In genomic region chr13:21171156-21171530, GRCm38 (mm10) we compare ENCODE assay signal across 9 mouse cellular contexts. TPM values are rescaled to one million over a fixed set of nuclear protein-coding genes. Genes with fewer than 3 reads are reported as not detected.
DNase-seq lines count a peak whose midpoint lies in the region; ATAC-seq and TF ChIP-seq lines count a peak whose summit lies in the region.
"Had no signal": no experiment of that assay in that cellular context is flagged by ENCODE, and none has a peak within 500 bp of the region (broad histone marks: within the 10 kb centered on the region; RNA-seq: fewer than 3 reads in every experiment).

No protein-coding gene starts in this region.

- no peaks in the 10 kb centered on the region for H3K9me3 ChIP-seq in kidney, embryonic 16.5 days (ENCODE audit: low read length)
- no peaks in the 10 kb centered on the region for H3K9me3 ChIP-seq in forebrain, embryonic 13.5 days (replicated peaks)
- H3K9me3 ChIP-seq in liver, embryonic 12.5 days (replicated peaks) = no peaks in the 10 kb centered on the region
- no peaks in the 10 kb centered on the region for H3K9me3 ChIP-seq in stomach, postnatal 0 days (ENCODE audit: control insufficient read depth, low read length)

- 7% methylated on average over 15 of the region's 15 CpGs for WGBS in kidney, embryonic 16.5 days
- 5% methylated on average over 15 of the region's 15 CpGs for WGBS in forebrain, embryonic 13.5 days
- WGBS in liver, embryonic 12.5 days (ENCODE audit: insufficient replicate concordance) = 19% methylated on average over 15 of the region's 15 CpGs
- 16% methylated on average over 15 of the region's 15 CpGs for WGBS in stomach, postnatal 0 days

- no peaks in the 10 kb centered on the region for H3K36me3 ChIP-seq in kidney, embryonic 16.5 days (ENCODE audit: insufficient read depth, low read length)
- no peaks in the 10 kb centered on the region for H3K36me3 ChIP-seq in forebrain, embryonic 13.5 days (ENCODE audit: poor library complexity, severe bottlenecking)
- no peaks in the 10 kb centered on the region for H3K36me3 ChIP-seq in liver, embryonic 12.5 days
- H3K36me3 ChIP-seq in stomach, postnatal 0 days (ENCODE audit: control insufficient read depth, insufficient read depth, low read length) = no peaks in the 10 kb centered on the region

- peaks cover 14% of the 10 kb centered on the region; the same call in 1 of the 2 replicates for H3K4me1 ChIP-seq in kidney, embryonic 16.5 days (ENCODE audit: insufficient read depth, low read length)
- peaks cover 19% of the 10 kb centered on the region for H3K4me1 ChIP-seq in forebrain, embryonic 13.5 days
- H3K4me1 ChIP-seq in liver, embryonic 12.5 days = peaks cover 43% of the 10 kb centered on the region
- no peaks in the 10 kb centered on the region for H3K4me1 ChIP-seq in stomach, postnatal 0 days (replicated peaks; ENCODE audit: control insufficient read depth, insufficient read depth)

- ATAC-seq in kidney, embryonic 16.5 days (ENCODE audit: low FRiP score, low TSS enrichment) = no peak
- no peak for ATAC-seq in forebrain, embryonic 13.5 days
- no peak for ATAC-seq in liver, embryonic 12.5 days
- no peak for ATAC-seq in stomach, postnatal 0 days (ENCODE audit: low FRiP score, low TSS enrichment)
- ATAC-seq in erythroid progenitor cell, adult 5-6 weeks (replicated peaks; ENCODE audit: low FRiP score, poor library complexity, severe bottlenecking) = no peak

- peak overlapping the region; percentile 57 for H3K4me2 ChIP-seq in kidney, embryonic 16.5 days (replicated peaks; ENCODE audit: low read depth, low read length)
- H3K4me2 ChIP-seq in forebrain, embryonic 13.5 days = peak overlapping the region; percentile 86
- H3K4me2 ChIP-seq in liver, embryonic 12.5 days = peak overlapping the region; percentile 93
- H3K4me2 ChIP-seq in stomach, postnatal 0 days (replicated peaks; ENCODE audit: low read depth) = peak overlapping the region; percentile 39; the same call in 1 of the 2 replicates

- H3K27me3 ChIP-seq in kidney, embryonic 16.5 days (ENCODE audit: insufficient read depth, low read length) = no peaks in the 10 kb centered on the region
- H3K27me3 ChIP-seq in forebrain, embryonic 13.5 days = 0 out of 2 replicates have a peak, but pooled peaks cover 2% of the 10 kb centered on the region
- peaks cover 3% of the 10 kb centered on the region; the same call in 1 of the 2 replicates for H3K27me3 ChIP-seq in liver, embryonic 12.5 days (replicated peaks)
- H3K27me3 ChIP-seq in stomach, postnatal 0 days (ENCODE audit: control insufficient read depth, insufficient read depth, low read length) = no peaks in the 10 kb centered on the region

- no peak for DNase-seq in kidney, adult 8-10 months
- DNase-seq in ZHBTc4 (ENCODE audit: low read depth, low spot score) = peak; percentile 47
- no peak for DNase-seq in stomach, postnatal 0 days (ENCODE audit: low spot score)
- DNase-seq in gastrocnemius, postnatal 4 days (ENCODE audit: low spot score in 2 of 2) = no peak

- TF ChIP-seq EP300 in stomach, postnatal 0 days (optimal IDR thresholded peaks at IDR 0.05) = no peak

- H3K27ac ChIP-seq in kidney, embryonic 16.5 days (ENCODE audit: low read length) = no peak overlapping the region
- peak overlapping the region; percentile 40; the same call in 1 of the 2 replicates for H3K27ac ChIP-seq in forebrain, embryonic 13.5 days
- H3K27ac ChIP-seq in liver, embryonic 12.5 days = no peak overlapping the region; the same call in 1 of the 2 replicates
- no peak overlapping the region for H3K27ac ChIP-seq in stomach, postnatal 0 days (replicated peaks)

- peak overlapping the region; percentile 51 for H3K4me3 ChIP-seq in kidney, embryonic 16.5 days (ENCODE audit: low read length)
- H3K4me3 ChIP-seq in forebrain, embryonic 13.5 days = peak overlapping the region; percentile 63
- peak overlapping the region; percentile 64 for H3K4me3 ChIP-seq in liver, embryonic 12.5 days
- no peak overlapping the region for H3K4me3 ChIP-seq in stomach, postnatal 0 days (ENCODE audit: low read depth, low read length)

- no peak for TF ChIP-seq CTCF in stomach, postnatal 0 days (IDR thresholded peaks at IDR 0.05; ENCODE audit: low read depth)

- no peak overlapping the region for H3K9ac ChIP-seq in kidney, embryonic 16.5 days (replicated peaks; ENCODE audit: low read length)
- H3K9ac ChIP-seq in forebrain, embryonic 13.5 days = peak overlapping the region; percentile 54
- peak overlapping the region; percentile 64 for H3K9ac ChIP-seq in liver, embryonic 12.5 days
- no peak overlapping the region for H3K9ac ChIP-seq in stomach, postnatal 0 days (ENCODE audit: low read length)

RNA-seq across cellular contexts. Expression of gene Trim27, which starts 8.1 kb away (rescaled TPM):
- 130 and 131 TPM in 2 replicates for polyA plus RNA-seq in kidney, embryonic 16.5 days (2015; fragmentation: Nextera tagmentation; extraction: Ambion mirVana)
- 109 and 114 TPM in 2 replicates for polyA plus RNA-seq in forebrain, embryonic 13.5 days (2015; fragmentation: Nextera tagmentation; extraction: Ambion mirVana)
- polyA plus RNA-seq in liver, embryonic 12.5 days (2016; fragmentation: Nextera tagmentation; extraction: Ambion mirVana) = 129 and 132 TPM in 2 replicates
- 58.5 and 60.2 TPM in 2 replicates for polyA plus RNA-seq in stomach, postnatal 0 days (2015; fragmentation: Nextera tagmentation; extraction: Ambion mirVana)
- 29.6 and 37.3 TPM in 2 replicates for total RNA-seq in erythroid progenitor cell, adult 5-6 weeks (2015; ENCODE audit: low replicate concordance)
- 60.8 and 61.5 TPM in 2 replicates for total RNA-seq in erythroid progenitor cell, adult 5-6 weeks (2017; ENCODE audit: low replicate concordance)
- total RNA-seq in gastrocnemius, postnatal 4 days (2021) = 10 to 100 TPM; 46.7 to 48.8 TPM

RNA-seq across cellular contexts. Expression of gene Olfr1368, which starts 25.5 kb away (rescaled TPM):
- not detected in 2 replicates for polyA plus RNA-seq in kidney, embryonic 16.5 days (2015; fragmentation: Nextera tagmentation; extraction: Ambion mirVana)
- polyA plus RNA-seq in forebrain, embryonic 13.5 days (2015; fragmentation: Nextera tagmentation; extraction: Ambion mirVana) = not detected in 2 replicates
- not detected in 2 replicates for polyA plus RNA-seq in liver, embryonic 12.5 days (2016; fragmentation: Nextera tagmentation; extraction: Ambion mirVana)
- polyA plus RNA-seq in stomach, postnatal 0 days (2015; fragmentation: Nextera tagmentation; extraction: Ambion mirVana) = not detected in 2 replicates
- total RNA-seq in erythroid progenitor cell, adult 5-6 weeks (2015; ENCODE audit: low replicate concordance) = not detected in 2 replicates
- not detected in 2 replicates for total RNA-seq in erythroid progenitor cell, adult 5-6 weeks (2017; ENCODE audit: low replicate concordance)
- total RNA-seq in gastrocnemius, postnatal 4 days (2021) = not detected
- total RNA-seq: layer of hippocampus, postnatal 14 days had no signal

RNA-seq across cellular contexts. Expression of gene Olfr263, which starts 41.7 kb away (rescaled TPM):
- polyA plus RNA-seq in kidney, embryonic 16.5 days (2015; fragmentation: Nextera tagmentation; extraction: Ambion mirVana) = not detected in 2 replicates
- polyA plus RNA-seq in forebrain, embryonic 13.5 days (2015; fragmentation: Nextera tagmentation; extraction: Ambion mirVana) = not detected in 2 replicates
- polyA plus RNA-seq in liver, embryonic 12.5 days (2016; fragmentation: Nextera tagmentation; extraction: Ambion mirVana) = not detected in 2 replicates
- not detected in 2 replicates for polyA plus RNA-seq in stomach, postnatal 0 days (2015; fragmentation: Nextera tagmentation; extraction: Ambion mirVana)
- total RNA-seq in erythroid progenitor cell, adult 5-6 weeks (2015; ENCODE audit: low replicate concordance) = not detected in 2 replicates
- not detected in 2 replicates for total RNA-seq in erythroid progenitor cell, adult 5-6 weeks (2017; ENCODE audit: low replicate concordance)
- not detected for total RNA-seq in gastrocnemius, postnatal 4 days (2021)
- total RNA-seq: layer of hippocampus, postnatal 14 days had no signal

RNA-seq across cellular contexts. Expression of gene Olfr1369-ps1, which starts 59.9 kb away (rescaled TPM):
- polyA plus RNA-seq in kidney, embryonic 16.5 days (2015; fragmentation: Nextera tagmentation; extraction: Ambion mirVana) = 0.05 TPM in 1 of 2 replicates, not detected in the other
- polyA plus RNA-seq in forebrain, embryonic 13.5 days (2015; fragmentation: Nextera tagmentation; extraction: Ambion mirVana) = 0.05 TPM in 2 replicates
- 0.10 TPM in 2 replicates for polyA plus RNA-seq in liver, embryonic 12.5 days (2016; fragmentation: Nextera tagmentation; extraction: Ambion mirVana)
- 0.04 TPM in 2 replicates for polyA plus RNA-seq in stomach, postnatal 0 days (2015; fragmentation: Nextera tagmentation; extraction: Ambion mirVana)
- total RNA-seq in erythroid progenitor cell, adult 5-6 weeks (2015; ENCODE audit: low replicate concordance) = not detected in 2 replicates
- not detected in 2 replicates for total RNA-seq in erythroid progenitor cell, adult 5-6 weeks (2017; ENCODE audit: low replicate concordance)
- total RNA-seq in gastrocnemius, postnatal 4 days (2021) = not detected
- total RNA-seq: layer of hippocampus, postnatal 14 days had no signal

Comparison
In these comparisons a context has a peak if more than half of its experiments do, and no peak if none do; other contexts are left out.
1. H3K4me2 ChIP-seq: peak in every context shown above with its lines; median percentile 93 in liver, embryonic 12.5 days; 86 in forebrain, embryonic 13.5 days; 57 in kidney, embryonic 16.5 days; 39 in stomach, postnatal 0 days.
2. H3K9ac ChIP-seq: peak in forebrain, embryonic 13.5 days (single experiment) and liver, embryonic 12.5 days (single experiment); none in kidney, embryonic 16.5 days (single experiment) and stomach, postnatal 0 days (single experiment).